In genomic region chr7:121469435-121469834, GRCm38 (mm10) we compare ENCODE assay signal across 11 mouse cellular contexts.
DNase-seq lines count a peak whose midpoint lies in the region; ATAC-seq and TF ChIP-seq lines count a peak whose summit lies in the region.
"Had no signal": no experiment of that assay in that cellular context is flagged by ENCODE, and none has a peak within 500 bp of the region (broad histone marks: within the 10 kb centered on the region; RNA-seq: fewer than 3 reads in every experiment).

No protein-coding gene starts in this region.

- no peaks in the 10 kb centered on the region for H3K4me1 ChIP-seq in heart, embryonic 11.5 days (ENCODE audit: control insufficient read depth, insufficient read depth, low read length)
- no peaks in the 10 kb centered on the region; the same call in 1 of the 2 replicates for H3K4me1 ChIP-seq in kidney, postnatal 0 days (replicated peaks; ENCODE audit: insufficient read depth, low read length)
- H3K4me1 ChIP-seq: midbrain, embryonic 12.5 days had no signal

- H3K9ac ChIP-seq in heart, embryonic 11.5 days (ENCODE audit: low read depth, low read length) = no peak overlapping the region
- H3K9ac ChIP-seq in kidney, postnatal 0 days (ENCODE audit: low read depth, low read length) = no peak overlapping the region
- H3K9ac ChIP-seq: midbrain, embryonic 12.5 days had no signal

- WGBS in heart, embryonic 11.5 days (ENCODE audit: insufficient replicate concordance) = 48% methylated on average over 3 of the region's 3 CpGs
- WGBS in kidney, postnatal 0 days = 36% methylated on average over 3 of the region's 3 CpGs

- H3K9me3 ChIP-seq in heart, embryonic 11.5 days (replicated peaks; ENCODE audit: control insufficient read depth, low read length) = no peaks in the 10 kb centered on the region
- H3K9me3 ChIP-seq in kidney, postnatal 0 days (replicated peaks; ENCODE audit: low read length) = no peaks in the 10 kb centered on the region
- H3K9me3 ChIP-seq: midbrain, embryonic 12.5 days had no signal

- H3K36me3 ChIP-seq in heart, embryonic 11.5 days (ENCODE audit: control insufficient read depth, insufficient read depth, low read length) = no peaks in the 10 kb centered on the region
- H3K36me3 ChIP-seq in kidney, postnatal 0 days (ENCODE audit: insufficient read depth, low read length) = no peaks in the 10 kb centered on the region
- H3K36me3 ChIP-seq: midbrain, embryonic 12.5 days had no signal

- no peak overlapping the region for H3K4me2 ChIP-seq in heart, embryonic 11.5 days
- H3K4me2 ChIP-seq in kidney, postnatal 0 days (ENCODE audit: low read length) = no peak overlapping the region
- H3K4me2 ChIP-seq: midbrain, embryonic 12.5 days had no signal

- no peak overlapping the region for H3K4me3 ChIP-seq in heart, embryonic 11.5 days (ENCODE audit: low read depth, low read length)
- H3K4me3 ChIP-seq in kidney, postnatal 0 days (replicated peaks; ENCODE audit: low read depth, low read length) = no peak overlapping the region
- H3K4me3 ChIP-seq: heart, adult 2 months; midbrain, embryonic 12.5 days had no signal

- H3K27ac ChIP-seq in heart, embryonic 11.5 days (ENCODE audit: low read depth, low read length) = no peak overlapping the region
- no peak overlapping the region for H3K27ac ChIP-seq in kidney, postnatal 0 days
- H3K27ac ChIP-seq: heart, adult 2 months; midbrain, embryonic 12.5 days had no signal

- no peak for ATAC-seq in heart, embryonic 11.5 days (replicated peaks; ENCODE audit: insufficient number of reproducible peaks, low FRiP score, low TSS enrichment)
- no peak for ATAC-seq in kidney, postnatal 0 days (replicated peaks; ENCODE audit: low FRiP score, low read depth)
- ATAC-seq in megakaryocyte, adult 5-6 weeks (ENCODE audit: poor library complexity, severe bottlenecking) = peak; percentile 94

- TF ChIP-seq CTCF in kidney, postnatal 0 days (IDR thresholded peaks at IDR 0.05; ENCODE audit: low read depth) = no peak

- no peaks in the 10 kb centered on the region for H3K27me3 ChIP-seq in heart, embryonic 11.5 days (ENCODE audit: control insufficient read depth, insufficient read depth, low read length)
- no peaks in the 10 kb centered on the region for H3K27me3 ChIP-seq in kidney, postnatal 0 days (ENCODE audit: insufficient read depth, low read length)
- H3K27me3 ChIP-seq: midbrain, embryonic 12.5 days had no signal

- peak; percentile 97 for DNase-seq in heart, adult 11 months
- DNase-seq in brain, adult 2 months (ENCODE audit: low read depth, low spot score) = peak; percentile 30
- DNase-seq in kidney, postnatal 0 days (ENCODE audit: low spot score) = peak; percentile 70
- DNase-seq in left cerebral cortex, adult 11 months (ENCODE audit: low spot score) = no peak
- no peak for DNase-seq in cerebellum, adult 9-11 months
- no peak for DNase-seq in retina, embryonic 14.5 days (ENCODE audit: low spot score)
- DNase-seq: thymus, adult 18-20 months had no signal

Comparison
In these comparisons a context has a peak if more than half of its experiments do, and no peak if none do; other contexts are left out.
1. DNase-seq: peak in heart, adult 11 months (single experiment), brain, adult 2 months (single experiment) and kidney, postnatal 0 days (single experiment); none in left cerebral cortex, adult 11 months (single experiment), cerebellum, adult 9-11 months (single experiment) and retina, embryonic 14.5 days (single experiment).